Mouse (Mus musculus) hindbrain, embryonic 15.5 days (tissue): Measurements from ENCODE around the gene Otop1. TPM values are rescaled to one million over a fixed set of nuclear protein-coding genes. Genes with fewer than 3 reads are reported as not detected.

Source experiments
- ATAC-seq: fragments of 200-750 bp; cut with Nextera tagmentation; 2 replicates; pipeline ENCODE4 v1.8.0; 2017; ENCODE audit warnings: low read depth, moderate number of reproducible peaks, moderate TSS enrichment; ENCODE audit not compliant: low FRiP score
- H3K27ac ChIP-seq: fragments of 300-500 bp; sonication (generic); replicated peaks from 2 replicates; pipeline ENCODE4 v1.5.1; 2015; ENCODE audit warnings: mild to moderate bottlenecking, inconsistent platforms
- H3K27me3 ChIP-seq: fragments of 300-500 bp; sonication (generic); 2 replicates; pipeline ENCODE4 v1.6.1; 2015; ENCODE audit warnings: control low read depth, inconsistent platforms
- H3K36me3 ChIP-seq: fragments of 300-500 bp; sonication (generic); 2 replicates; pipeline ENCODE4 v1.6.1; 2015; ENCODE audit warnings: control low read depth, inconsistent platforms
- H3K4me1 ChIP-seq: fragments of 300-500 bp; sonication (generic); replicated peaks from 2 replicates; pipeline ENCODE4 v1.6.1; 2015; ENCODE audit warnings: control low read depth, inconsistent platforms
- H3K4me2 ChIP-seq: fragments of 300-500 bp; sonication (generic); 2 replicates; pipeline ENCODE4 v1.6.1; 2015; ENCODE audit warnings: moderate library complexity, mild to moderate bottlenecking, inconsistent platforms
- H3K4me3 ChIP-seq: fragments of 300-500 bp; sonication (generic); 2 replicates; pipeline ENCODE4 v1.5.1; 2015; ENCODE audit warnings: mild to moderate bottlenecking, inconsistent platforms
- H3K9ac ChIP-seq: fragments of 300-500 bp; sonication (generic); 2 replicates; pipeline ENCODE4 v1.6.1; 2015; ENCODE audit warnings: inconsistent platforms
- H3K9me3 ChIP-seq: fragments of 300-500 bp; sonication (generic); 2 replicates; pipeline ENCODE4 v1.6.1; 2016; ENCODE audit warnings: control low read depth, inconsistent platforms
- WGBS: fragments of 180-500 bp; shearing (Covaris S2); methylation state at CpG from one replicate; pipeline ENCODE4 v1.1.7; 2015; 5-methylcytosine and 5-hydroxymethylcytosine counted together
- polyA plus RNA-seq: library from polyadenylated mRNA; unstranded; fragments of >200 nt; fragmentation: Nextera tagmentation; extraction: Ambion mirVana; gene quantifications from 2 replicates; pipeline ENCODE4 v1.2.1, GENCODE M21; 2015

The Otop1 gene
- polyA plus RNA-seq, 1 experiment from 2014 or later: 0.12 TPM

DNA sequence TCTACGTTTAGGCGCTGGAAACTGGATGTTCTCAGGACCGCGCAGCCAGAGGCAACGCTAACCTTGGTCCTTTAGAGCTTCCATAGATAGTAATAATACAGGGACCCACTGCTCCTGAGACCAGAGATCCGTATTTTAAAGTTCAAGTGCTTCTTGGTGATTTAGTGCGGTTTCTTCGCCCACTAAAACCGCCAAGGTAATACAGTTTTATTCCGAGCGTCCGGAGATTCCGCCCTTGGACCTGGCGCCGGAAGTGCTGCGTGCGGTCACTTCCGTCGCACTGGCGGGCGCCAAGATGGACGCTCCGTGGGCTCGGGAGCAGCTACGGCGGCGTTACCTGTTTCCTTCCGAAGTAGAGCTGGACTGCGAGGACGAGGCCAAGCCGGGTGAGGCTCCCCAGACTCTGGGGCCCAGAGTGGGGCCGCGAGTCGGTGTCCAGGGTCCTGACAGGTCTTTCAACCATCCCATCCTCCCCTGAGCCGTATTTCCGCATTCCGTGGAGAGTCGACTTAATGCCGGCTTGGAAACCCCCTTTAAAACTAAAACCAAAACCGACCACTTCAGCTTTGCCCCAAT is 15.6 kb upstream of the Otop1 start, which contains the start of gene Tmem128:
TSS of gene Tmem128 (plus strand) at position 79 of the 576 bp plus-strand sequence.
- Histone ChIP-seq H3K4me1 (peaks cover 9% of the 10 kb centered on the region), H3K9me3 (no peaks in the 10 kb centered on the region), H3K27ac (peak within 1 kb of the TSS; percentile 85), H3K4me3 (peak within 1 kb of the TSS; percentile 80), H3K4me2 (peak within 1 kb of the TSS; percentile 71), H3K9ac (peak within 1 kb of the TSS; percentile 83), H3K36me3 (peaks cover 27% of the 10 kb centered on the region), H3K27me3 (no peaks in the 10 kb centered on the region)
- ATAC-seq: peak; percentile 82
- whole genome bisulfite sequencing: under 1% methylated on average over 40 of the region's 40 CpGs

DNA sequence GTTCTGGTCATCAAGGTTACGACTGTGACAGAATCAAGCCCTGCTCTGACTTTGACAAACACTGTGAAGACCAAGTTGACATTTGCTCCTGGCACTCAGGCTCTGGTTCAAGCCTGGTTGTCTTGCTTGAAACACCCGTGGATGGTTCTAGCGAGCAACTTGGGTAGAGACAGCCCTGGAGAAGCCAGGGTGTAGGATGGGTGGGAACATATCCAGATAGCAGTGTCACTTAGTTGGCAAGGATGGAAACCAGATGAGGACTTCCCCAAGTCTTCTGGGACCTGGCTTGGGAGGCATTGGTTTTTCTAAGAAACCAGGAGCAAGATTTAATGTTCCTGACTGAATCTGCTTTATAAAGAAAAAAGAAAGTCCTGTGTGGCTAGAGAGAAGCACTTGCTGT is 4.8 kb upstream of the Otop1 start:
- Histone ChIP-seq H3K27me3 (peaks cover 19% of the 10 kb centered on the region), H3K9ac (no peak overlapping the region), H3K4me2 (no peak overlapping the region), H3K4me3 (no peak overlapping the region), H3K4me1 (no peaks in the 10 kb centered on the region), H3K36me3 (peaks cover 25% of the 10 kb centered on the region), H3K9me3 (no peaks in the 10 kb centered on the region), H3K27ac (no peak overlapping the region)
- WGBS: 91% methylated on average over 3 of the region's 3 CpGs
- no peak for ATAC-seq

DNA sequence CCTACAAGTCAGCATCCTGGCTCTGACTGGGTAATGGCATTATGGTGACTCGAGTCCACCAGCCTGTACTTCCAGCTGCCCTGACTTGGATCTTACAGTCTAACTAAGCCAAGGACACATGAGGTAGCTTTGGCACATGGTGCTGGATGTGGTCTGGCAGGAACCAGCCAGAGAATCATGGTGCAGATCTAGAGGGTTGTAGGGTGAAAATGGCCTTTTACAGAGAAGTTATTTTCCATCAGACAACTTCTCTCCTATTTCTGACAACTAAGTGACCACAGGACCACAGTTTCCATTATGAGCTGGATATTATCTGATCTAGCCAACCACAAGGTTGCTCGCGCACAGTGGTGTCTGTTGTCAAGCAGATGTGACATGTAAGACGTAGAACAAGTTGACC is 1.9 kb upstream of the Otop1 start:
- H3K9ac ChIP-seq: no peak overlapping the region
- no peaks in the 10 kb centered on the region for H3K9me3 ChIP-seq
- H3K4me1 ChIP-seq: peaks cover 20% of the 10 kb centered on the region
- no peak for ATAC-seq
- peaks cover 12% of the 10 kb centered on the region; the same call in 1 of the 2 replicates for H3K36me3 ChIP-seq
- WGBS: 93% methylated on average over 4 of the region's 4 CpGs
- peaks cover 45% of the 10 kb centered on the region for H3K27me3 ChIP-seq
- no peak overlapping the region for H3K27ac ChIP-seq
- H3K4me3 ChIP-seq: no peak overlapping the region
- H3K4me2 ChIP-seq: no peak overlapping the region

DNA sequence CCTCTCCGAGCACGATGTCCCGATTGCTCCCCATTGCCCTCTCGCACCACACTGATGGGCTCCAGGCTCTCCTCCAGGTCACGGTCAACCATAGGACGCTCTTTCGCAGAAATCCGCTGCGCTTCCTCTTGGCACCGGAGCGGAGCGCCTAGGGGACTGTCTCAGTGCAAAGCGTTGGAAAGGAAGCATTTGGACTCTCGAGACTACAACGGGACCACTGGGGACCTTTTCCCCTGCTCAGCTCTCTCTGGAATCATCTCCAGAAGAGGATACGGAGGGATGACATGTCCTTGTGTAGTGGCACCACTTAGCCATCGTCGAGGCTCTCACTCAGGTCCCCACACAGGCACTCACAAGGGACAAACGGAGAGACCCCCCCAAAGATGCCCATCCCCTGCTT is 679 bp downstream of the Otop1 start:
- Histone ChIP-seq H3K4me1 (peaks cover 20% of the 10 kb centered on the region), H3K9me3 (no peaks in the 10 kb centered on the region), H3K27me3 (peaks cover 58% of the 10 kb centered on the region), H3K9ac (no peak overlapping the region), H3K36me3 (no peaks in the 10 kb centered on the region), H3K4me2 (peak overlapping the region; percentile 57), H3K27ac (no peak overlapping the region), H3K4me3 (peak overlapping the region; percentile 33)
- 1% methylated on average over 19 of the region's 19 CpGs for WGBS
- 0 out of 2 replicates have a peak, but pooled peaks have one; percentile 20 for ATAC-seq

DNA sequence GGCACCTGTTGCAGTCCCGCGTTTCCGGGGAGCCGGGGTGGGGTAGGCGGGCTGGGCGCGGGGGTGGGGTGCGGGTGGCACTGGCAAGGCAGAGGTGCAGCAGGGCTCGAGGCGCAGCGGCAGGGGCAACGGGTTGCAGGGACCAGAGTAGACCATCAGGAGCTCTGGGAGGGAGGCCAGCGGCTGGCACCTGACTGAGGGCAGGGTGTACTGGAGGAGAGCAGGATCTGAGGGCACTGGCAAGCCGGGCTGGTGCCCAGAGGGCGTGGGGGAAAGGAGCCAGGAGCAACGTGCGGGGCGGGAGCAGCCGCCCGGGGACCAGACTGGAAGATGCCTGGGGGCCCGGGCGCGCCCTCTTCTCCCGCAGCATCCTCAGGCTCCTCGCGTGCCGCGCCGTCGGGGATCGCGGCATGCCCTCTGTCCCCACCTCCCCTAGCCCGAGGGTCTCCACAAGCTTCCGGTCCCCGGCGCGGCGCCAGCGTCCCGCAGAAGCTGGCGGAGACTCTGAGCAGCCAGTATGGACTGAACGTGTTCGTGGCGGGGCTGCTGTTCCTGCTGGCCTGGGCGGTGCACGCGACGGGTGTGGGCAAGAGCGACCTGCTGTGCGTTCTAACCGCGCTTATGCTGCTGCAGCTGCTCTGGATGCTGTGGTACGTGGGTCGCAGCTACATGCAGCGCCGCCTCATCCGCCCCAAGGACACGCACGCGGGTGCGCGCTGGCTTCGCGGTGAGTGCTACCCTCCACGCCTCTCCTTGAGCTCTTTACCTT is 1.5 kb downstream of the Otop1 start:
- Histone ChIP-seq H3K4me1 (peaks cover 20% of the 10 kb centered on the region), H3K27me3 (peaks cover 58% of the 10 kb centered on the region), H3K4me2 (peak overlapping the region; percentile 57), H3K9ac (0 out of 2 replicates have a peak overlapping the region, but pooled peaks have one; percentile 5), H3K36me3 (no peaks in the 10 kb centered on the region), H3K9me3 (no peaks in the 10 kb centered on the region), H3K27ac (no peak overlapping the region), H3K4me3 (peak overlapping the region; percentile 33)
- WGBS: 1% methylated on average over 53 of the region's 65 CpGs
- ATAC-seq: peak; percentile 45; the same call in 1 of the 2 replicates

DNA sequence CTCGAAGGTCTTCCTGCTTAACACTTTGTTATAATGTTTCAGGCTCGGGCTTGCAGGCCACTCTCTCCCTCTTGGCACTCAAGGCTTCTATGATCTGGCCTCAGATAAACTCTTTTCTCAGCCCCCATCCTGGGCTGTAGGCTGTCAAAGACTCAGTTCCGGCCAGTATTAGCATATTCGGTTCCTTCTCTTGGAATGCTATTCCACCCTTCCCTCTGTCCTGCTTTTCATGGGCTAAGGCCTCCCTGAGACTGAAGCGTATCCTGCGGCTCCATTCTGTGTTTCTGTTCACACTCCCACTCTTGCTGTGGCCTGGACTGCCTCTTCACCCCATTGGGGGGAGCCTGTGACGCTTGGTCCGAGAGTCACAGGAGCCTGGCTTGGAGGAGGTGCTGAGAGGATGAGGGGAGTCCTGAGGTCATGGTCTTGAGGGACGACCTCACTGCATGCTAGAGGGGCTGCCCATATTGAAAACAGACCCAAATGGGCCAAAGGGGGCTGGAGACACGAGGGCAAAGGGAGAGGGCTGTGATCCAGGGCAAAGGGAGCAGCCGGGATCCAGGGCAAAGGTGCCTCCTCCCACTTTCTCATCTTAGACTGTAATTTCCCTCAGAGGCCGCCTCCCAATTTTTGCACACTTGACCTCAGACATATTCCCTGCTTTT is 2.3 kb downstream of the Otop1 start:
- H3K9ac ChIP-seq: no peak overlapping the region
- peak overlapping the region; percentile 33 for H3K4me3 ChIP-seq
- H3K9me3 ChIP-seq: no peaks in the 10 kb centered on the region
- ATAC-seq: 0 out of 2 replicates have a peak, but pooled peaks have one; percentile 16
- H3K4me2 ChIP-seq: peak overlapping the region; percentile 57
- no peaks in the 10 kb centered on the region for H3K36me3 ChIP-seq
- no peak overlapping the region for H3K27ac ChIP-seq
- H3K27me3 ChIP-seq: peaks cover 58% of the 10 kb centered on the region
- peaks cover 20% of the 10 kb centered on the region for H3K4me1 ChIP-seq
- 17% methylated on average over 12 of the region's 12 CpGs for WGBS

DNA sequence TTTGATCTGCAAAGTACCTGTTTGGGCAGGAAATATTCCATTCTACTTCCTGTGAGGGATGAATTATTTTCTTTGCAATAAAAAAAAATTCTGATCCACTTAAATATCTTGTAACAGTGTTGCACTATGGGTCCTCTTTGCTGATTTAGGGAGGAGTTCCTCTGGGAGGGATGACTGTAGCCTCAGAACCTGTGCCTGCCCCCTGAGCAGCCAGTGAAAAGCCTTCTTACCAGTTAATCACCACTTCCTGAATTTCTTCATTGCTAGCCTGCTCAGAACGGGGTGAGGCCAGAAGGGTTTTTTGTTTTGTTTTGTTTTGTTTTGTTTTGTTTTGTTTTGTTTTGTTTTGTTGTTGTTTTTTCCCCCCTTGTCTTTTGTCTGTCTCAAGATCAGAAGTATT is 4.3 kb downstream of the Otop1 start:
- ATAC-seq: no peak
- H3K9me3 ChIP-seq: no peaks in the 10 kb centered on the region
- peaks cover 20% of the 10 kb centered on the region for H3K4me1 ChIP-seq
- WGBS: 55% methylated on average over 1 of the region's 1 CpGs
- peaks cover 47% of the 10 kb centered on the region for H3K27me3 ChIP-seq
- H3K9ac ChIP-seq: no peak overlapping the region
- H3K27ac ChIP-seq: no peak overlapping the region
- no peak overlapping the region for H3K4me2 ChIP-seq
- no peak overlapping the region for H3K4me3 ChIP-seq
- H3K36me3 ChIP-seq: no peaks in the 10 kb centered on the region

DNA sequence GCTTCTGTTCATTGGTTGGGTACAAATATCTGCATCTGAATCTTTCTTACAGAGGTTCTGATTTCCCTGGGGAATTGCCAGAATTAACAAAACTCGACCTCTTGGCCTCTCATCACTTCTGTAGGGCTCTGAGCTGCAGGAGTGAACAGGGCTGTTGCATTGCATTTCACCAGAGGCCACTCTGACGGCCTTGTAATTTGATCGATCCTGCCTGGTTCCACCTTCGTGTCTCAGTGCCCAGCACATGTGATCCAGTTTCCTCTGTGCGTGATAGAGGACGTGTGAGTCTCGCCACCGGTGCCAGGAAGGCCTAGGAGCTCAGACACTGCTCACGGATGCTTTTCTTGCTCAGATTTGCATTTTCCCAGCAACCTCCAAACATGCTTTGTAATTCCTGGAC is 10.0 kb downstream of the Otop1 start:
- Histone ChIP-seq H3K27ac (no peak overlapping the region), H3K9me3 (no peaks in the 10 kb centered on the region), H3K36me3 (no peaks in the 10 kb centered on the region), H3K27me3 (no peaks in the 10 kb centered on the region), H3K4me2 (no peak overlapping the region), H3K4me1 (no peaks in the 10 kb centered on the region), H3K4me3 (no peak overlapping the region), H3K9ac (no peak overlapping the region)
- ATAC-seq: no peak
- WGBS: 71% methylated on average over 9 of the region's 9 CpGs

DNA sequence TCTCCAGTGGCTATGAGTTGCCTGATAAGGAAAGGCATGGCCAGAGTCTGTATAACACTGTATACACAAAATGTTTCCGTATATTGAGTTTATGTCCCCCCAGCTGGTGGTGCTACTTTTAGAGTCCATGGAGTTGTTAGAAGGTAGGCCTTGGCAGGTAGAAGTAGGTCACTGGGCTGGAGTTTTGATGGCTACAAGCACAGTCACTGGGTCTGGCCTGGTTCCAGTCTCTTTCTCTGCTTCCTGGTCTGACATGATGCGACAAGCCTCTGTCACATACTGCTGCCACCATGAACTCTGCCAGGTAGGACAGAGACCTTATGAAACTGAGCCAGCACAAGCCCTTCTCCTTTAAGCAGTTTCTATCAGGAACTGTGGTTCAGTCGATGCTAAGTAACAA is 12.7 kb downstream of the Otop1 start:
- Histone ChIP-seq H3K4me3 (no peak overlapping the region), H3K4me1 (no peaks in the 10 kb centered on the region), H3K9ac (no peak overlapping the region), H3K27ac (no peak overlapping the region), H3K36me3 (no peaks in the 10 kb centered on the region), H3K9me3 (no peaks in the 10 kb centered on the region), H3K27me3 (no peaks in the 10 kb centered on the region), H3K4me2 (no peak overlapping the region)
- no peak for ATAC-seq
- 92% methylated on average over 3 of the region's 3 CpGs for WGBS

DNA sequence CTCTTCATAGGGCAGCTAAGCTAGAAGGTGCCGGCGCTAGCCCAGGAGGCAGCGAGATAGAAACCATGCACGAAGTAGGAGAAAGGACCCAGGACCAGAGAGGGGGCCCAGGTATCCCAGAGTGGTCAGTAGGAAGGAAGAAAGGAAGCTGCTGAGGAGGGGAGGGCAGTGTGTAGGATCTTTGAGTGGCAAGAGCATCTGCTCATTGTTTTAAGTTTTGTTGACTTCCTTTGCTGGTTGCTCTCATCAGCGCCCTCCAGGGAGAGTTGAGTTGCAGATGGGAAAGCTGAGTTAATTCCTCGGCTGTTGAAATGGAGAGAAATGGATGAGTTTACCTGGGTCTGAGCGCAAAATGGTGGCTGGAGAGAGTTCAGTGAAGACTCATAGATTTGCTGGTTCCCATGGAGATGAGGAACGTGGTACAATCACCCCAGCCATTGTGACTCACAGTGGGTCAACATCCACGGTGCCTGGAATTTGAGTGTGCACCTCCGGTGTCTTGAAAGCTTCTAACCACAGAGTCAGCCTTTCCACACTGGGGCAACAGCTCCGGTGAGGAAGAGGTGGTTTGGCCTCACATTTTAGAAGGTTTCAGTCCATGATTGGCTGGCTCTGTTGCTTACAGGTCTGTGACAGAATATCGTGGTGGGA is 26.1 kb downstream of the Otop1 start:
- 89% methylated on average over 12 of the region's 12 CpGs for WGBS
- H3K9me3 ChIP-seq: no peaks in the 10 kb centered on the region
- H3K27ac ChIP-seq: no peak overlapping the region
- no peak for ATAC-seq
- no peak overlapping the region for H3K4me3 ChIP-seq
- no peaks in the 10 kb centered on the region for H3K27me3 ChIP-seq
- no peak overlapping the region for H3K4me2 ChIP-seq
- H3K9ac ChIP-seq: no peak overlapping the region
- no peaks in the 10 kb centered on the region for H3K36me3 ChIP-seq
- no peaks in the 10 kb centered on the region for H3K4me1 ChIP-seq

DNA sequence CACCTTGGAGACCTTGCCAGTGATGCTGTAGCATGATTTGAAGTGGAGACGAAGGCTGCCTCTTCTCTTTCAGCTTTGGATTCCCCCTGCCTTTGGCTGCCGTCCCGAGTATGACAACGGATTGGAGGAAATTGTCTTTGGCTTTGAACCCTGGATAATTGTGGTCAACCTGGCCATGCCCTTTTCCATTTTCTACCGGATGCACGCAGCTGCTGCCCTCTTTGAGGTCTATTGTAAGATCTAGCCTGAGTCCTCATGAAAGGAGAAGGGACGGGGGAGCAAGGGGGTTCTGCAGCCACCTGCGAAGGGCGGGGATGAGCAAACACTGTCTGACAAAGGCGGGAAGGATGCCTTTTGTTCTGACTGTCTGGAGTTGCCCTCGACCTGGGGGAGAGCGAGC is 26.9 kb downstream of the Otop1 start:
- Histone ChIP-seq H3K4me1 (no peaks in the 10 kb centered on the region), H3K27me3 (no peaks in the 10 kb centered on the region), H3K4me3 (no peak overlapping the region), H3K27ac (no peak overlapping the region), H3K36me3 (no peaks in the 10 kb centered on the region), H3K4me2 (no peak overlapping the region), H3K9ac (no peak overlapping the region), H3K9me3 (no peaks in the 10 kb centered on the region)
- WGBS: 14% methylated on average over 12 of the region's 12 CpGs
- ATAC-seq: no peak

DNA sequence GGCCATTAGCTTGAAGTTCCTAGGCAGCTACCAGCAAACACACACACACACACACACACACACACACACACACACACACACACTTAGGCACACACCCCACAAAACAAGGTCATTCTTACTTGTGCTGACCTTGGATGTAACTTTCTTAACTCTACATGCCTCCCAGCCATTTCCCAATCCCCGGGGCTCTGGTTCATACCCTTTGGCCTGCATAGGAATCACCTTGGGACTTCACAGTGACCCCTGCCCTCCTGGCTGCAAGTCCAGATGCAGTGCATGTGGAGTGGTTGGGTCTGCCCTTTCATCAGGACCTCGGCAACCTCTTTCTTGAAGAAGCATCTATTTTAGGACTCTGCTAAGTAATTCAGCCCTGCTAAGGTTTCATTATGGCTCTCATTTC is 29.5 kb downstream of the Otop1 start:
- H3K36me3 ChIP-seq: no peaks in the 10 kb centered on the region
- no peak overlapping the region for H3K4me2 ChIP-seq
- no peak for ATAC-seq
- no peak overlapping the region for H3K27ac ChIP-seq
- no peaks in the 10 kb centered on the region for H3K27me3 ChIP-seq
- no peaks in the 10 kb centered on the region for H3K4me1 ChIP-seq
- no peak overlapping the region for H3K4me3 ChIP-seq
- H3K9me3 ChIP-seq: no peaks in the 10 kb centered on the region
- 91% methylated on average over 2 of the region's 2 CpGs for WGBS
- no peak overlapping the region for H3K9ac ChIP-seq
